Mouse (Mus musculus) forebrain, embryonic 10.5 days (tissue): Measurements from ENCODE around the gene Vars. TPM values are rescaled to one million over a fixed set of nuclear protein-coding genes. Genes with fewer than 3 reads are reported as not detected.
A peak's percentile ranks its signal among the peaks of the same experiment; 100 is the strongest.

Source experiments
- DNase-seq: peaks from one replicate; pipeline ENCODE4 v3.0.0-alpha.2; 2017; ENCODE audit warnings: low spot score; ENCODE audit errors: extremely low spot score
- H3K27ac ChIP-seq: fragments of 300-500 bp; sonication (generic); 2 replicates; pipeline ENCODE4 v1.5.1; 2016; ENCODE audit warnings: mild to moderate bottlenecking
- H3K27me3 ChIP-seq: fragments of 300-500 bp; sonication (generic); 2 replicates; pipeline ENCODE4 v1.6.1; 2016; ENCODE audit warnings: mild to moderate bottlenecking; ENCODE audit not compliant: poor library complexity, severe bottlenecking
- H3K36me3 ChIP-seq: fragments of 300-500 bp; sonication (generic); replicated peaks from 2 replicates; pipeline ENCODE4 v1.6.1; 2016; ENCODE audit warnings: mild to moderate bottlenecking, moderate library complexity
- H3K4me1 ChIP-seq: fragments of 300-500 bp; sonication (generic); 2 replicates; pipeline ENCODE4 v1.6.1; 2016
- H3K4me3 ChIP-seq: fragments of 300-500 bp; sonication (generic); 2 replicates; pipeline ENCODE4 v1.5.1; 2016; ENCODE audit warnings: mild to moderate bottlenecking, moderate library complexity
- H3K9me3 ChIP-seq: fragments of 300-500 bp; sonication (generic); 2 replicates; pipeline ENCODE4 v1.6.1; 2016; ENCODE audit warnings: mild to moderate bottlenecking, moderate library complexity
- WGBS: fragments of 180-500 bp; shearing (Covaris S2); methylation state at CpG from one replicate; pipeline ENCODE4 v1.1.7; 2016; 5-methylcytosine and 5-hydroxymethylcytosine counted together
- polyA plus RNA-seq: library from polyadenylated mRNA; unstranded; fragments of >200 nt; fragmentation: Nextera tagmentation; extraction: Ambion mirVana; gene quantifications from 2 replicates; pipeline ENCODE4 v1.2.1, GENCODE M21; 2016

Vars gene
- polyA plus RNA-seq, 1 experiment from 2014 or later = 229 TPM

- Histone ChIP-seq H3K9me3 (no peaks in the 10 kb centered on the region), H3K27me3 (peaks cover 82% of the 10 kb centered on the region), H3K36me3 (peaks cover 35% of the 10 kb centered on the region), H3K27ac (peak overlapping the region; percentile 77), H3K4me1 (peaks cover 47% of the 10 kb centered on the region), H3K4me3 (peak overlapping the region; percentile 50)
- WGBS = 28% methylated on average over 10 of the region's 10 CpGs
- DNase-seq = no peak
Measured at GRCm38 (mm10) chr17:35064378-35064877, 63.6 kb downstream of the Vars start.

DNA sequence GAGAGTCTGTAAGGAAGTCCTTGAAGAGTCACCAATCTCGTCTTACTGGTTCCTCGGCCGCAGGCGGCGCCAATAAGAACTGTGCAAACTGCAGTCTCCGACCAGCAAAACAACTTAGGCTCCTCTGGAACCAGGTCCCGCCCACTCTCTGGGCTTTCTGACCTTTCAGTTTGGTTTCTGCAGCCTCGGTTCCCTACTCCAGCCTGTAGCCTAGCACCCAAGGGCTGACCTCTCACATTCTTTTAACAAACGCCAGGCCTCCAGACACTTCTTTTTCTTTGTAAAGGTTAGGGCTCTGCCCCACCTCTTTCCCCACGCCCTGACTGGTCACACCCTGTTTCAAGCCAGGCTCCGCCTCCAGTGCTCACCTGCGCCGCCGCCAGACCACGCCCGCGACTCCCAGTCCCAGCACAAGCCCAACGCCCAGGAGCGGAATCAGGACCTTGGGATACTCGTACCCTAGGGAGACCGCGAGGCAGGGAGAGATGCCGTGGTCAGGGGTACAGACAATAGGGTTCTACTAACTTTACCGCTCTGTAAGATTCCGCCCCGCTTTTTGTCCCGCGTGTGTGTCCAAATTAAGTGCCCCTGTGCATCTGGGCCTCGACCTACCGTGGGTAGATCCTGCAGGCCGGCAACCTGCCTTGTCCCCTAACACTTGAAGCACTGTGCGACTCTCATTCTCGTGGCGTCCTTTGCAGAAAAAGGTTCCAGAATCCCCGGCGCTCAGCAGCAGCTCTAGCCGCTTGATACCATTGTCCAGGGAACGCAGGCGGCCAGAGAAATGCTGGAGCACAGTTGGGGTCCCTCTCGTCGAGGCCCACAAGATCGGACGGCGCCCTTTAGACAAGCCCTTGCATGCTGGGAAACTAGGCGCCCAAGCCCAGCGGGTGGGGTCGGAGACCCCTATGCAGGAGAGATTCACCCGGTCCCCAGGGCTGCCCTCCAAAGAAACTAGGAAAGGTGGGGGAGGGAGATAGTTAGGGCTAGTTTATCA lies 64.5 kb downstream of the Vars start, which contains the start of gene Ly6g6c:
Gene Ly6g6c (plus strand): TSS at position 438 of the 997 bp plus-strand sequence.
- peaks cover 84% of the 10 kb centered on the region for H3K27me3 ChIP-seq
- peaks cover 39% of the 10 kb centered on the region for H3K4me1 ChIP-seq
- H3K36me3 ChIP-seq = peaks cover 32% of the 10 kb centered on the region
- peak within 1 kb of the TSS; percentile 77 for H3K27ac ChIP-seq
- 1% methylated on average over 48 of the region's 48 CpGs for WGBS
- H3K4me3 ChIP-seq = peak within 1 kb of the TSS; percentile 50
- DNase-seq = peak; percentile 50
- H3K9me3 ChIP-seq = no peaks in the 10 kb centered on the region

Other genes starting within 250 kb of the Vars start
- not detected in 2 replicates for gene Cyp21a1, start 196.4 kb upstream of the Vars start, polyA plus RNA-seq
- 28.6 and 31.6 TPM in 2 replicates for gene Stk19, start 164.0 kb upstream of the Vars start, polyA plus RNA-seq
- 80.2 and 83.0 TPM in 2 replicates for gene Dxo, start 164.0 kb upstream of the Vars start, polyA plus RNA-seq
- 58.0 and 58.3 TPM in 2 replicates for gene Skiv2l, start 150.8 kb upstream of the Vars start, polyA plus RNA-seq
- 150 and 153 TPM in 2 replicates for gene Nelfe, start 150.6 kb upstream of the Vars start, polyA plus RNA-seq
- gene Cfb, start 138.5 kb upstream of the Vars start, polyA plus RNA-seq = 1.8 and 2.7 TPM in 2 replicates
- 6.6 and 7.0 TPM in 2 replicates for gene Zbtb12, start 121.5 kb upstream of the Vars start, polyA plus RNA-seq
- 0.05 and 0.11 TPM in 2 replicates for gene Gm20547, start 118.9 kb upstream of the Vars start, polyA plus RNA-seq
- 0.83 and 1.7 TPM in 2 replicates for gene C2, start 102.7 kb upstream of the Vars start, polyA plus RNA-seq
- gene Ehmt2, start 102.5 kb upstream of the Vars start, polyA plus RNA-seq = 93.3 and 98.8 TPM in 2 replicates
- gene Slc44a4, start 86.5 kb upstream of the Vars start, polyA plus RNA-seq = 0.06 and 0.11 TPM in 2 replicates
- 18.2 and 18.8 TPM in 2 replicates for gene Neu1, start 69.7 kb upstream of the Vars start, polyA plus RNA-seq
- gene Hspa1b, start 41.7 kb upstream of the Vars start, polyA plus RNA-seq = 0.07 TPM in 1 of 2 replicates, not detected in the other
- not detected in 2 replicates for gene Gm20481, start 31.1 kb upstream of the Vars start, polyA plus RNA-seq
- 0.94 and 2.1 TPM in 2 replicates for gene Hspa1a, start 28.8 kb upstream of the Vars start, polyA plus RNA-seq
- gene Hspa1l, start 28.3 kb upstream of the Vars start, polyA plus RNA-seq = 1.1 TPM in 2 replicates
- gene Lsm2, start 19.1 kb upstream of the Vars start, polyA plus RNA-seq = 363 and 375 TPM in 2 replicates
- gene Vwa7, start 15.6 kb downstream of the Vars start, polyA plus RNA-seq = 0.19 and 0.22 TPM in 2 replicates
- gene Sapcd1, start 27.0 kb downstream of the Vars start, polyA plus RNA-seq = 3.0 and 4.1 TPM in 2 replicates
- gene Msh5, start 45.8 kb downstream of the Vars start, polyA plus RNA-seq = 4.3 and 5.1 TPM in 2 replicates
- 174 and 179 TPM in 2 replicates for gene Clic1, start 49.0 kb downstream of the Vars start, polyA plus RNA-seq
- gene Ddah2, start 58.0 kb downstream of the Vars start, polyA plus RNA-seq = 414 and 441 TPM in 2 replicates
- 0.25 TPM in 1 of 2 replicates, not detected in the other for gene Ly6g6c, start 64.4 kb downstream of the Vars start, polyA plus RNA-seq
- gene Mpig6b, start 65.2 kb downstream of the Vars start, polyA plus RNA-seq = 0.59 and 0.72 TPM in 2 replicates
- 1.00 TPM in 1 of 2 replicates, not detected in the other for gene Ly6g6e, start 75.9 kb downstream of the Vars start, polyA plus RNA-seq
- 1.8 and 2.0 TPM in 2 replicates for gene Ly6g6d, start 77.1 kb downstream of the Vars start, polyA plus RNA-seq
- gene Ly6g6f, start 84.6 kb downstream of the Vars start, polyA plus RNA-seq = 0.46 and 0.69 TPM in 2 replicates
- 51.8 and 52.7 TPM in 2 replicates for gene Abhd16a, start 88.3 kb downstream of the Vars start, polyA plus RNA-seq
- gene Ly6g5c, start 107.3 kb downstream of the Vars start, polyA plus RNA-seq = not detected in 2 replicates
- 1.2 and 1.4 TPM in 2 replicates for gene Ly6g5b, start 114.4 kb downstream of the Vars start, polyA plus RNA-seq
- gene Gpank1, start 120.5 kb downstream of the Vars start, polyA plus RNA-seq = 33.9 and 42.2 TPM in 2 replicates
- 290 and 303 TPM in 2 replicates for gene Csnk2b, start 121.1 kb downstream of the Vars start, polyA plus RNA-seq
- gene D17H6S53E, start 125.4 kb downstream of the Vars start, polyA plus RNA-seq = 7.8 and 10.6 TPM in 2 replicates
- 0.74 and 0.97 TPM in 2 replicates for gene Apom, start 131.1 kb downstream of the Vars start, polyA plus RNA-seq
- 65.9 and 69.0 TPM in 2 replicates for gene Bag6, start 134.2 kb downstream of the Vars start, polyA plus RNA-seq
- gene Prrc2a, start 163.9 kb downstream of the Vars start, polyA plus RNA-seq = 195 and 200 TPM in 2 replicates
- 3.3 and 3.9 TPM in 2 replicates for gene Aif1, start 175.1 kb downstream of the Vars start, polyA plus RNA-seq
- 3.3 and 4.7 TPM in 2 replicates for gene Lst1, start 187.5 kb downstream of the Vars start, polyA plus RNA-seq
- gene Ltb, start 193.5 kb downstream of the Vars start, polyA plus RNA-seq = 0.16 and 0.32 TPM in 2 replicates
- 0.10 TPM in 1 of 2 replicates, not detected in the other for gene Tnf, start 201.0 kb downstream of the Vars start, polyA plus RNA-seq
- gene Lta, start 204.4 kb downstream of the Vars start, polyA plus RNA-seq = not detected in 2 replicates
- gene Gm16181, start 219.8 kb downstream of the Vars start, polyA plus RNA-seq = 0.53 TPM in 1 of 2 replicates, not detected in the other
- 7.0 and 7.7 TPM in 2 replicates for gene Atp6v1g2, start 232.7 kb downstream of the Vars start, polyA plus RNA-seq
- gene Nfkbil1, start 234.8 kb downstream of the Vars start, polyA plus RNA-seq = 10.0 and 11.5 TPM in 2 replicates
- 757 and 759 TPM in 2 replicates for gene Ddx39b, start 240.8 kb downstream of the Vars start, polyA plus RNA-seq